Mouse (Mus musculus): ENCODE measurements around the gene Usp4. TPM values are rescaled to one million over a fixed set of nuclear protein-coding genes. Genes with fewer than 3 reads are reported as not detected.

Usp4 gene
- polyA plus RNA-seq, 1 experiment = 89.4 TPM

DNA sequence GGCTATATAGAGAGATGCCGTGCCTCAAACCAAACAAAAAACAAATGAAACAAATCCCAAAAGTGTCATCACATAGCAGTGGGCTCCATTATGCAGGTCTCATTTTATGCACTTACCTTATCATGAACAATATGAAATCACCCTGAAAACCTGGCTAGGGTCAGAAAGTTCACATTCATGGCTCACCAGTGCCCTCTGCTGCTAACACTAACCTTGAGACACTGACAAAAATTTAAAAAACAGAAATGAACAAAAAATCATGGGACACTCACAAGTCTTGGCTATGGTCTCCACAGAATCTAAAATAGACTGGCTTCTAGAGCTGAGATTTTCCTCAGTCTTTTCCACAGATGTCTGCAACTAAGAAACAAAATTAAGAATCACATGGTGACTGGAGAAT lies 64.6 kb downstream of the Usp4 start:
- H3K27me3 ChIP-seq (ENCODE audit: control insufficient read depth, insufficient read depth, insufficient read length) = no peaks in the 10 kb centered on the region
- H3K36me3 ChIP-seq (ENCODE audit: control insufficient read depth, insufficient read depth) = no peaks in the 10 kb centered on the region
- H3K4me3 ChIP-seq = no peak overlapping the region
- TF ChIP-seq E2F4 (IDR thresholded peaks at IDR 0.05; ENCODE audit: insufficient read depth) (no peak), TCF3 (IDR thresholded peaks at IDR 0.05; ENCODE audit: insufficient read length, low read depth) (no peak), MYOG (IDR thresholded peaks at IDR 0.05; ENCODE audit: control insufficient read depth in 1 of 3, insufficient read depth in 1 of 3, insufficient read length in 2 of 3, low read depth in 2 of 3) (no peak), MAX (IDR thresholded peaks at IDR 0.05; ENCODE audit: low read depth) (no peak), POLR2AphosphoS2 (IDR thresholded peaks at IDR 0.05; ENCODE audit: insufficient read length, low read depth) (no peak), USF1 (IDR thresholded peaks at IDR 0.05; ENCODE audit: low read depth) (no peak), MYOD1 (IDR thresholded peaks at IDR 0.05; ENCODE audit: control insufficient read depth in 1 of 3, insufficient read length in 2 of 3, low read depth in 2 of 3) (no peak), REST (IDR thresholded peaks at IDR 0.05; ENCODE audit: insufficient read depth, insufficient read length) (no peak), POLR2A (IDR thresholded peaks at IDR 0.05; ENCODE audit: insufficient read length, low read depth) (no peak), SRF (IDR thresholded peaks at IDR 0.05; ENCODE audit: control insufficient read depth, insufficient read length, low read depth) (no peak), CEBPB (IDR thresholded peaks at IDR 0.05; ENCODE audit: insufficient read depth, poor library complexity, severe bottlenecking) (no peak)
- H3K4me2 ChIP-seq (ENCODE audit: low read depth) = no peak overlapping the region
- no peaks in the 10 kb centered on the region for H3K79me2 ChIP-seq (ENCODE audit: control insufficient read depth, insufficient read depth)
- H3ac ChIP-seq (ENCODE audit: control insufficient read depth, insufficient read length) = no peak overlapping the region

DNA sequence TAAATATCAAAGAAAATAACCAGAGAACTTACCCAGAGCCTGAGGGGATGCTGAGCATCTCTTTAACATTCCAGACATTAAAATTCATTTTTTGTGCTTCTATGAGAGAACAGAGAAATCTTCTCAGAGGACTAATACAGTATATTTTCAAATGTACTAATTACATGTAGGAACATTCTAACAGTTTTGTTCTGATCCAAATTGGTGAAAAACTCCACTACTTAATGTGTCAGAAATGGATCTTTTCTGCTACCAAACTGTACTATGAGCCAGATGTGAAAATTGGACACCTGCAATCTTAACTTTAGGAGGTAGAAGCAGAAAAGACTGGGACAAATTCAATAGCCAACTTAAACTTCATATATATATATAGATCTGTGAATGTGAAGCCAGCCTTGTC lies 80.7 kb downstream of the Usp4 start, which contains the start of gene Ccdc36:
Gene Ccdc36 (minus strand): TSS at position 101 of the 400 bp plus-strand sequence.
- TF ChIP-seq E2F4 (IDR thresholded peaks at IDR 0.05; ENCODE audit: insufficient read depth) (no peak), SRF (IDR thresholded peaks at IDR 0.05; ENCODE audit: control insufficient read depth, insufficient read length, low read depth) (no peak), POLR2AphosphoS2 (IDR thresholded peaks at IDR 0.05; ENCODE audit: insufficient read length, low read depth) (no peak), USF1 (IDR thresholded peaks at IDR 0.05; ENCODE audit: low read depth) (no peak), MYOG (IDR thresholded peaks at IDR 0.05; ENCODE audit: control insufficient read depth in 1 of 3, insufficient read depth in 1 of 3, insufficient read length in 2 of 3, low read depth in 2 of 3) (no peak), POLR2A (IDR thresholded peaks at IDR 0.05; ENCODE audit: insufficient read length, low read depth) (no peak), TCF12 (IDR thresholded peaks at IDR 0.05; ENCODE audit: insufficient read depth, poor library complexity, severe bottlenecking) (no peak), TCF3 (IDR thresholded peaks at IDR 0.05; ENCODE audit: insufficient read length, low read depth) (no peak), CEBPB (IDR thresholded peaks at IDR 0.05; ENCODE audit: insufficient read depth, poor library complexity, severe bottlenecking) (no peak), MAX (IDR thresholded peaks at IDR 0.05; ENCODE audit: low read depth) (no peak), MYOD1 (IDR thresholded peaks at IDR 0.05; ENCODE audit: control insufficient read depth in 1 of 3, insufficient read length in 2 of 3, low read depth in 2 of 3) (no peak), REST (IDR thresholded peaks at IDR 0.05; ENCODE audit: insufficient read depth, insufficient read length) (no peak)
- H3K4me3 ChIP-seq = no peak within 1 kb of the TSS

DNA sequence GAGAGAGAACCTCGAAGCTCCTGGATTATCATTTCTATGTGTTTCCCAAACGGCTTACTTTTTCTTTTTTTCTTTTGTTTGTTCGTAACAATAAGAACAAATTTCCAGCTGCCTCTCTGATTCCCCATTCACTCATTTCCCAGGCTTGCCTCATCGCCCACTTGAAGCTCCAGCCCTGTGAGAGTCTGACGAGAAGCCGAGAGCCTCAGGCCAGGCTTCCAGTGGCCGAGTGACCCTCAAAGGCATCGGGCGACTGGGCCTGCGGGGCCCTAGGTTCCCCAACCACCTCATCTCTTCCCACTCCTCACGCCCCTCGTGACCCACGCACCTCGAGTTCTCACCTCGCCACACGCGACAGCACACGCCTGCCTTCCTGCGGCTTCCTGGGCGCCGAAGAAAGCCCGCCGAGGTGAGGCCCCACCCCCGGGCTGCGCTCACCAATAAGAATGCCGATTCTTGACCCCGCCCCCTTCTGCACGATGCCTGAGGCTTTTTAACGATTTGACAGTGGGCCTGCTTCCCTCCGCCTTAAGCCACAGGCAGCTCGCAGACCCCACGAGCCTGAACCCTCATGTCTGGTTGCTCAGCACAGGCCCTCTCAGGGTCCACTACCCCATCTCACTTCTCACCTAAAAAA lies 83.9 kb downstream of the Usp4 start:
- H3K4me2 ChIP-seq (ENCODE audit: low read depth) = no peak overlapping the region

More for the DNA sequence above, 80.7 kb downstream of the Usp4 start, which contains the start of gene Ccdc36:
- Histone ChIP-seq H3K36me3 (ENCODE audit: control insufficient read depth, insufficient read depth) (no peaks in the 10 kb centered on the region), H3K27me3 (ENCODE audit: control insufficient read depth, insufficient read depth, insufficient read length) (peaks cover 5% of the 10 kb centered on the region), H3K79me2 (ENCODE audit: control insufficient read depth, insufficient read depth) (no peaks in the 10 kb centered on the region), H3ac (ENCODE audit: control insufficient read depth, insufficient read length) (no peak within 1 kb of the TSS), H3K4me2 (ENCODE audit: low read depth) (no peak within 1 kb of the TSS)

DNA sequence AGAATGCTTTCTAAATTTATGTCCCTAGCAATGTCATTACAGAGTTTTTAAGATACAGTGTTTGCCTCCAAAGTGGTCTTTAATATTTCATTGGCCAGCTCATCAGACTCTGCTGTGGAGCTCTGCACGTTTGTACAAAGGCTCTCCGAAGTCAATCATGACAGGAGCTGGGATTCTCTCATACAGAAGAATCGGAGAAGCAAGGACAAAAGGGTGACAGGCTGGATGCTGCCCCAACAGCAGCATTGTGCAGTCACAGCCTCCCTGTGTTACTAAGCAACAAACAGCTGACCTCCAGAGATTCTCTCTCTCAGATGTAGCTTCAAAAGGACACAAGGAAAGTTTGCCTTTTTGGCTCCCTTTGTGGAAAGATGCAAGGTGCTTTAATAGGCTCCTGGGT lies 88.5 kb downstream of the Usp4 start, which contains the start of gene BC048562:
Gene BC048562 (plus strand): TSS at position 301 of the 400 bp plus-strand sequence.
- Histone ChIP-seq H3K36me3 (ENCODE audit: control insufficient read depth, insufficient read depth) (no peaks in the 10 kb centered on the region), H3K4me2 (ENCODE audit: low read depth) (no peak within 1 kb of the TSS), H3K4me3 (no peak within 1 kb of the TSS), H3K79me2 (ENCODE audit: control insufficient read depth, insufficient read depth) (no peaks in the 10 kb centered on the region), H3ac (ENCODE audit: control insufficient read depth, insufficient read length) (no peak within 1 kb of the TSS), H3K27me3 (ENCODE audit: control insufficient read depth, insufficient read depth, insufficient read length) (peaks cover 20% of the 10 kb centered on the region)
- no peak for TF ChIP-seq USF1 (IDR thresholded peaks at IDR 0.05; ENCODE audit: low read depth)
- no peak for TF ChIP-seq TCF3 (IDR thresholded peaks at IDR 0.05; ENCODE audit: insufficient read length, low read depth)
- no peak for TF ChIP-seq MYOG (IDR thresholded peaks at IDR 0.05; ENCODE audit: control insufficient read depth in 1 of 3, insufficient read depth in 1 of 3, insufficient read length in 2 of 3, low read depth in 2 of 3)
- no peak for TF ChIP-seq MAX (IDR thresholded peaks at IDR 0.05; ENCODE audit: low read depth)
- no peak for TF ChIP-seq POLR2AphosphoS2 (IDR thresholded peaks at IDR 0.05; ENCODE audit: insufficient read length, low read depth)
- TF ChIP-seq POLR2A (IDR thresholded peaks at IDR 0.05; ENCODE audit: insufficient read length, low read depth) = no peak
- TF ChIP-seq E2F4 (IDR thresholded peaks at IDR 0.05; ENCODE audit: insufficient read depth) = no peak
- no peak for TF ChIP-seq CEBPB (IDR thresholded peaks at IDR 0.05; ENCODE audit: insufficient read depth, poor library complexity, severe bottlenecking)
- no peak for TF ChIP-seq TCF12 (IDR thresholded peaks at IDR 0.05; ENCODE audit: insufficient read depth, poor library complexity, severe bottlenecking)

More for the DNA sequence above, 83.9 kb downstream of the Usp4 start:
- no peak overlapping the region for H3ac ChIP-seq (ENCODE audit: control insufficient read depth, insufficient read length)
- no peaks in the 10 kb centered on the region for H3K79me2 ChIP-seq (ENCODE audit: control insufficient read depth, insufficient read depth)
- no peak for TF ChIP-seq MAX (IDR thresholded peaks at IDR 0.05; ENCODE audit: low read depth)
- TF ChIP-seq MYOD1 (IDR thresholded peaks at IDR 0.05; ENCODE audit: control insufficient read depth in 1 of 3, insufficient read length in 2 of 3, low read depth in 2 of 3) = no peak
- TF ChIP-seq E2F4 (IDR thresholded peaks at IDR 0.05; ENCODE audit: insufficient read depth) = no peak
- no peak for TF ChIP-seq REST (IDR thresholded peaks at IDR 0.05; ENCODE audit: insufficient read depth, insufficient read length)
- TF ChIP-seq CEBPB (IDR thresholded peaks at IDR 0.05; ENCODE audit: insufficient read depth, poor library complexity, severe bottlenecking) = no peak
- no peak for TF ChIP-seq MYOG (IDR thresholded peaks at IDR 0.05; ENCODE audit: control insufficient read depth in 1 of 3, insufficient read depth in 1 of 3, insufficient read length in 2 of 3, low read depth in 2 of 3)
- no peak for TF ChIP-seq POLR2AphosphoS2 (IDR thresholded peaks at IDR 0.05; ENCODE audit: insufficient read length, low read depth)
- no peak for TF ChIP-seq USF1 (IDR thresholded peaks at IDR 0.05; ENCODE audit: low read depth)
- no peak for TF ChIP-seq TCF12 (IDR thresholded peaks at IDR 0.05; ENCODE audit: insufficient read depth, poor library complexity, severe bottlenecking)
- no peak for TF ChIP-seq POLR2A (IDR thresholded peaks at IDR 0.05; ENCODE audit: insufficient read length, low read depth)
- no peak for TF ChIP-seq SRF (IDR thresholded peaks at IDR 0.05; ENCODE audit: control insufficient read depth, insufficient read length, low read depth)
- no peak for TF ChIP-seq TCF3 (IDR thresholded peaks at IDR 0.05; ENCODE audit: insufficient read length, low read depth)
- no peak overlapping the region for H3K4me3 ChIP-seq
- H3K27me3 ChIP-seq (ENCODE audit: control insufficient read depth, insufficient read depth, insufficient read length) = peaks cover 8% of the 10 kb centered on the region
- H3K36me3 ChIP-seq (ENCODE audit: control insufficient read depth, insufficient read depth) = no peaks in the 10 kb centered on the region

Measured in myocyte (in vitro differentiated cells).